Mouse (Mus musculus): Measurements from ENCODE around the gene Foxred1.

Foxred1 gene

DNA sequence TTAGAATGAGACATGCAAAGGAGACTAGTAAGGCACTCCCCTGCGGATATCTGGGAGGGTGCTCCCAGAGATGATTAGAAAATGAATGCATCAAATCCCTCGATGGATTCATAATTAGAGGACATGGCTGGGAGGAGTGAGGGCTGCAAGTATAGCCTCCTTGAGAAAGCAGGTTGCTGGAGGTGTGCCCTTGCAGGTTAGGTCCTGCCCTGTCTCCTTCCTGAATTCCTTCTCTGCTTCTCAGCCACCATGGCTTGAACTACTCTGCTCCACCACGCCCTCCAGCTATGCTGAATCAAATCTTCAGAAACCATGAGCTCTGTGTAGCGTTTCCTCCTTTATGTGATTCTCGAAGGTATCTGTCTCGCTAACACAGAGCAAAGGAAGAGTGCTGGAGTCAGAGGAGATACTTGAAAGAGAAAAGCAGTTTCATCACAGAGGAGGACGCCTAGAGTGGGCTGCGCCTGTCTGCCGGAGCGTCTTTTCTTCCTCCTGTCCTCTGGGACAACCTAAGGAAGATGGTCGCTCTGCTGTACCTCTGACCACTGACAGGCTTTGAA, 17.8 kb downstream of the Foxred1 start:
- DNase-seq (ENCODE audit: low spot score in 2 of 2), result peak in 1 of 2 experiments; percentile 21

DNA sequence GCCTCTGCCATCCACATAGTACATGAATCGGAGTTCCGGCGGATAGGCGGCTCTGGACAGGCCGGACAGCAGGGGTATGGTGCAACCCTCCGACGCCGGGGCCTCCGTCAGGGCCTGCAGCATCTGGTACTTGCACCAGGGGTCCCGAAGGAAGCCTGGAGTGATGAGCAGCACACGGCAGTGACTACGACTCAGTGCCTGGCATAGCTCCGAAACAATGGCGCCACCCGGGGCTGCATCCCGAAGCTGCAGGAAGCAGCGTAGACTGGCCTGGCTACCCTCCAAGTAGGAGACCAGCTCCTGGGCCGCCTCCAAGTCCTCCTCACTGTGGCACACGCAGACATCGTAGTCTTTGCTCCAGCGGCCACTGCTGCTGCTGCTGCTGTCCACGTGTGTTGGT, 22.2 kb downstream of the Foxred1 start:
- DNase-seq (ENCODE audit: low spot score in 2 of 2), result peak in 1 of 2 experiments; percentile 28

DNA sequence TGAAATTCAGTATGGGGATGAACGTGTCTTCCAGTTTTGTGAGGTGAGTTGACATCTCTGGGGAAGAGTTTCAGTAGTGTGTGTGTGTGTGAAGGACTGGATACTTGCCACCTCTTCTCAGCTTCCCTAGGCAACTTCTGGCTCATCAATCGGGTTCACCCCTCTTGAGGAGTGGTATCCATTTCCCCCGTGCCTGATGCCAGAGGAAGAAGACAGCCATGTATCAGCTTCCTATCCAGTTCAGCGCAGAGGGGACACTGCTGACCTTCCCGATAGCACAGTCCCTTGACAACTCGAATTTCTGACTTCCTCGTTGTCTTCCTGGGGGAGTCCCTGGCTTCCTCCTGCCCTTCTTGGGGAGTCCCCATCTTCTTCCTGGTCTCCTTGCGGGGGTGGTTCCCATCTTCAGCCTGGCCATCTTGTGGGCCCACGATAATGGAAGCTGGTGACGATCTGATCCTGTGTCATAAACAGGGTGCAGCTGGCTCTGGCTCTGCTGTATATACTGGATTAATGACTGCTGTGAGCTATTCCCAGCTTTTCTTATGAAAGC, 23.4 kb downstream of the Foxred1 start:
- DNase-seq (ENCODE audit: low spot score in 2 of 2), result no peak

DNA sequence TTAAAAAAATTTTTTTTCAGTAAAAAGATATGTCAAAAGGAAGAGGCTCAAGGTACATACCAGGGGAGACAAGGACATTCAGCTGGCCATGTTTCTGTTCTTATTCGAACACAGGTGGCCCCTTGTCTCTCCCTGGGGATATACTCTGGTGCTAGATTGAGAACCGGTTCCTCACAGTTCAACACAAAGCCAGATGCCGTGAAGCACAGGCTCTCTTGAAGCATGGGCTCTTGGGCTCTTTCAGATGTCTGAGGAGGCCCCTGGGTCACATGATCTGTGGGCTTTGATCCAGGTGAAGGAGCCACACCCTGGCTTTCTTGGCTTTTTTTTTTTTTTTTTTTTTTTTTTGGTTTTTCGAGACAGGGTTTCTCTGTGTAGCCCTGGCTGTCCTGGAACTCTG, 24.4 kb downstream of the Foxred1 start:
- no peak for DNase-seq (ENCODE audit: low spot score in 2 of 2)

DNA sequence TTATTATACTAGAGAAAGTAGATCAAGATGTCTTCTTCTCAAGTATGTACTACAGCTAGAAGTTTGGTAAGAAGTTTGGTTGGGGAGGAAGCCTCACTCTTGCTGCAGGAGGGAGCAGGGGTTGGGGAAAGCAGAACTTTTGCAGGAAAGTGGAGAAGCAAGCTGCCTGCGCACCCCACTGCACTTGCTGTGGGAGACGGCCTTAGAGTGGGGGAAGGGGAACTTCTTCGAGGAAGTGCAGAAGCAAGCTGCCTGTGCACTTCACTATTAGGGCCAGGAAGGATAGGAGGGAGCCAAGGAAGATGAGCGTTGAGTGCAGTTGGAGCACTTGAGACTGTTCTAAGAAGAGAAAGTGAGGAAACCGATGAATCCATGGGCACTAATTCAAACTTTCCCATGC, 27.5 kb downstream of the Foxred1 start:
- DNase-seq (ENCODE audit: low spot score in 2 of 2), result no peak

DNA sequence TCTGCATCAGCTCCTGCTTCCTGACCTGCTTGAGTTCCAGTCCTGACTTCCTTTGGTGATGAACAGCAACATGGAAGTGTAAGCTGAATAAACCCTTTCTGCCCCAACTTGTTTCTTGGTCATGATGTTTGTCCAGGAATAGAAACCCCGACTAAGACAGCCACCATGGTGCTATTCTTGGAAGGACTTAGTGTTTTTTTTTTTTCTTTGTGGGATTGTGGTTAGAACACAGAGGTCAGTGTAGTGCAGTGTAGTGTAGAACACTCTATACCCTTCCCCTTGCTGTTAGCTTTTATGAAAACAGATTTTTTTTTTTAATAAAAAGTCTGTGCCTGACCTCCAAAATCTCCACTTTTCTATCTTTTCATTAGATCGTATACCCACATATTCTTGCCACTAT, 28.0 kb downstream of the Foxred1 start:
- no peak for DNase-seq (ENCODE audit: low spot score in 2 of 2)

DNA sequence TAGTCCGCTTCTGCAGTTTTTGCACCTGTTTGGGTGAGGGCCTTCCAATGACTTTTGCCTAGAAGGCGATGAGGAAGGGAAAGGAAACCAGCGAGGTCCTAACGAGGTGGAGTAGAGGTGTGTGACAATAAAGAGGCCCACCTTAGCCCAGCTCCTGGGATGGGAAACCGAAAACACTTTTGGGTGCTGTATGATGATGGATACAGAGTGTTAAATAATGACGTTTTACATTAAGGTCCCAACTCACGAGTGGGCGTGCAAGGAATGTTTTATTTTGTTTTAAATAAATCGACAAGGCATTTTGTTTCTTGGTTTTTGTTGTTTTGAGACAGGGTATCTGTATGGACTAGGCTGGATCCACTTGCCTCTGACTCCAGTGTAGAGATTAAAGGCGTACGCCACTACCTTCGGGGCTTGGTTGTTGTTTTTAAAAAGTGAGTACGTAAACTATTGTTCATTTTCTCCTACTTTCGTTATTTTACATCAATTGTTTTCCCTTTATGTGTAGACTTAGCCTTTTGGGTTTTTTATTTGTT, 34.7 kb downstream of the Foxred1 start:
- no peak for DNase-seq (ENCODE audit: low spot score in 2 of 2)

DNA sequence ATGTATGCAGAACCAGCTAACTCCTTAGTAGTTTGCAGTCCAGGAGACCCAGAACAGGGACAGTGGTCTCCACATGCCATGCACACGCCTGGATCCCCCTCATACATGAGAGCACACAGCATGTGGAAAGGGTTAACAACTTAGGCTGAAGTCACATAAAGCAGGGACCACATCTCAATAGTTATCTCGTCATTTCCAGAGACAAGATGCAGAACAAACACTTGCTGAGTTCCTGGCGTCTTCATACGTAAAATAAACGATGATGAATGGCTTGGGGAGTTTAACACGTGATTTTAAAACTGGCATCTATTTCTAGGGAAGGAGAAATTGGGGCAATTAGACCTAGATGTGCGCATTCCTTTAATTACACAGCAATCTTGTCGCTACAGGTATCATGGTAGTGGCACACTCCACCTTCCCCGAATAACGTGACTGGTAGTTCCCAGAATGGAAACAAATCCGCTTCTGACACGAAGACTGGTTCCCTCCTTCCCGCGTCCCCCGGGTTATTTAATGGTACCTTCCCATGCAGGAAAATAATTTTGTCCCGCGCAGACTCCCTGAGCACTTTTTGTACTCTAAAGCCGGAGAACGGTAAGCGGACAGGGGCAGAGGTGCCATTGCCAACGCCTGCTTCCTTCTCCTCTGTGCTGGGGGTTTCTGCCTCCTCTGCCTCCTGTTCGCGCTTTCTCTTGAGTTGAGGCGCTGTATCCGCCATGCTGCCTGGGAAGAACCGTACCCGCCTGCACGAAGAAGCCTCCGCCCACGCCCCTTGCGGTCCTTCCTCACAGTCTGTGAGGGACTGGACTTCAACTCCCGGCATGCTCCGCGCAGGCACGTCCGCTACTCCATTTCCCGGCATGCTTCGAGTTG, 35.4 kb downstream of the Foxred1 start, which contains the start of gene Dcps:
Gene Dcps (minus strand): TSS at position 811 of the 873 bp plus-strand sequence.
- DNase-seq (ENCODE audit: low spot score in 2 of 2), result peak; percentile 91 to 93

DNA sequence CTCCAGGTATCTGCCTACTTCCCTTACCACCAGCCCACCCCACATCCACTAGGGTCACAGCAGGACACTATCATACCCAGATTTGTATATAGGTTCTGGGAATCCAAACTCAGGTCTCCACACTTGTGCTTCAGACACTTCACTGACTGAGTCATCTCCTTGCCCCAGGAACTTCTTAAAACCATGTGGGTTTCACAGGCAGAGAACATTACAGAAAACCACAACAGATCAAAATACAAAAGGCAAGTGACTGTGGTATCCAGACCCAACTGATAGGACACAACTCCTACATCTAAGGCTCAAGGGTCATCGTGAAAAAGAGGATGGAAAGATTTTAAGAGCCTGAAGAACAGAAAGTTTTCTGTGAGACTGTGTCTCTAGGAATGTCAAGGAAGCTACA, 37.5 kb downstream of the Foxred1 start:
- DNase-seq (ENCODE audit: low spot score in 2 of 2), result no peak

DNA sequence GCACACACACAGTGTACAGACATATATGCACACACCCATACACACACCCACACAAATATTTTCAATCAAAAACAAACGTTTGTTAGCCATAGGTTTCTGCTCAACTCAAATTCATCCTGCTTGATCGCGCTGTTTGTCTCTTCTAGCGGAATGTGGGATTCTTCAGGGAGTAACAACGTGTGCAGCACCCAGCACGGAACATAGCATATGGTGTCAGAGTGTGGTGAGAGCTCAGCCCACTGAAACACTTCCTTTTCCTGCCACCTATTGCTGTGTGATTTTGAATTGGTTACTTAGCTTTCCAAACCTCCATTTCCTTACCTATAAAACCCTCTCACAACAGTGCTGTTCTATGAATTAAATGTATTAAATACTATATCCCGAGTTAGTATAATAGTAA, 40.8 kb downstream of the Foxred1 start:
- DNase-seq (ENCODE audit: low spot score in 2 of 2), result no peak

DNA sequence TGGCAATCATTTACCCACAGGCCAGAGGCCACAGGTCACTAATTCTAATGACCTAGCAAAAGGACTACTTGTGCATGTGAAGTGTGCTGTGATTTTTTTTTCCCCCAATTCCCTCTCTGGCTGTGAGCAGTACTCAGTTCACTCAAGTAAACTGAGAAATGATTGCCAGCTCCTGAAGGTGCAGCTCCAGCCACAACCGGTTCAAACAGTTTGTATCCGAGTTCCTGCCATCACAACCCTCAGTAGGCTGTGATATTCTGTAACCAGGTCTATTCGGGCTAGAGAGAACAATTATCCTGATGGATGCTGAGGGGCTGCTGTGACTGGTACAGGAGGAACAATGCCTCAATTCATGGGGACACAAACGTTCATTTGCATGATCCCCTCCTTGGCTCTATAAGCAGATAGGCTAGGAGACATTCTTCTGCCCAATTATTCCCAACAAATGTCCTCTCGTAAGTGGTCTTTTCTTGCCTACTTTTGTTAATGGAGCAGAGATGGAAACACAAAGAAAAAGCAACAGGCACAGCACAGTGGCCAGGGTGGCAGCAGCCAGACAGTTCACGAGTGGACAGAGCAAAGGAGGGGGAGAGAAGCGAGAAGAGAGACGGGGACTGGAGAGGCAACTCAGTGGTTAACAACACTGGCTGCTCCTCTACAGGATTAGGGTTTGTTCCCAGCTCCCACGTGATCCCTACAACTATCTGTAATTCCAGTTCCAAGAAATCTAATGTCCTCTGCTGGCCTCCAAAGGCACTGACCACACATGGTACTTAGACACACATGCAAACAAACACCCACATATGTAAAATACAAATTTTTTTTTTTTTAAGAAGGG, 43.8 kb downstream of the Foxred1 start:
- no peak for DNase-seq (ENCODE audit: low spot score in 2 of 2)

DNA sequence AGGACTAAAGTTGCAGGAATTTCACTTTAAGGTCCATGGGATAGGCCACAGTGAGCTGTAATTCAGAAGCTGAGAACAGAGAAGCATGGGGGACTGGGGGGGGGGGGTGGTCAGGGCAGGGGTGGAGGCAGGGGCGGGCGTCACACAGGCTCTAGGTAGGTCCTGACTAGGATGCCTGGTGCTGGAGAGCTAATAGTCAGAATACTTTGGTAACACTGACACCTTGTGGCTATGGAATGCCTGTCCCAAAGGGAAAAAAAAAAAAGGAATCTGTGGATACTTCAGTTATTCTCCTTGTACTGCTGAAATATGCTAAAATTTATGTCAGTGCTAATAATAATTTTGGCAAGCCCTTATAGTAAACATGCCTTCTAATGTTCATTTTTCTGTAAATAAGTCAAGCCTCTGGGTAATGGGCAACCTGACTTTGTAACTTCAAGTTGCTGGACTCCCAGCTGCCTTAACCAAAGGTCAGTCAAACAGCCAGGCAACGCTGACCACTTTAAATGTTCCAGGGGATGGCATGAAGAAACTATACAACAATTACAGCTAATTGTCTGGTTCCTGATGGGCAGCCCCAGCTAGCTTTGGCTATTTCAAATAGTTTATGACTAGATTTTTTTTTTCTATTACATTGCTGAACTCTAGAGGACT, 44.6 kb downstream of the Foxred1 start:
- DNase-seq (ENCODE audit: low spot score in 2 of 2), result no peak

DNA sequence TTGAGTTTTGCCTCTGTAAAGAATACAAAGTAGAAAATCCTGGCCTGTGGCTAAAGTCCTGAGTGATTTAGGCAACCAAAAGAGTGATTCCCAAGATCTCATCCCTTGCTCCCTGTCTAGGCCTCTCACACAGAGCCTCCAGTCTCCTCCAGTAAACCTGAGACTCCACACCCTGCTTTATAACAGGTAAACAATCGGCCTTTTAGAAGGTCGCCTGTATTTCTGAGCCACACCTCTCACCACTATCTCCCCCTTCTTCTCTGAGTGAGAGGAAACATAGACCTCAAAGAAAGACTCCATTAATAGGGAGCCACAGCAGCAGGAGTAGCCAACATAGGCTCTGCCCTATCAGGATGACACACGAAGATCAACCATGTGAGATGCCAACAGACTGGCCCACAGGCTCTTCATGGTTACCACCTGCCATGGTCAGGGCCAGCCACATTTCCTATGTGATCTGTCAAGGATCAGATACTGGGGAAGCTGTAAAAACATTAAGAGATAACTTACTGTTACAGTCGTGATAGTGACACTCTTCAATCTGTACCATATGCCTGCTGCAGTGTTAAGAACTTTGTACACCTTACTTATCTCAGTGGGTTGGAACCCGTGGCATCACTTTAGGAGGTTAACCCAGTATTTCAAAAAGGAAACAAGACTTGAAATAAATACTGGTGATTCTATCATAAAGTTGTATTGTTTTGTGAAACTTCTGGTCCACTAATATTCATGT, 46.5 kb downstream of the Foxred1 start:
- no peak for DNase-seq (ENCODE audit: low spot score in 2 of 2)

DNA sequence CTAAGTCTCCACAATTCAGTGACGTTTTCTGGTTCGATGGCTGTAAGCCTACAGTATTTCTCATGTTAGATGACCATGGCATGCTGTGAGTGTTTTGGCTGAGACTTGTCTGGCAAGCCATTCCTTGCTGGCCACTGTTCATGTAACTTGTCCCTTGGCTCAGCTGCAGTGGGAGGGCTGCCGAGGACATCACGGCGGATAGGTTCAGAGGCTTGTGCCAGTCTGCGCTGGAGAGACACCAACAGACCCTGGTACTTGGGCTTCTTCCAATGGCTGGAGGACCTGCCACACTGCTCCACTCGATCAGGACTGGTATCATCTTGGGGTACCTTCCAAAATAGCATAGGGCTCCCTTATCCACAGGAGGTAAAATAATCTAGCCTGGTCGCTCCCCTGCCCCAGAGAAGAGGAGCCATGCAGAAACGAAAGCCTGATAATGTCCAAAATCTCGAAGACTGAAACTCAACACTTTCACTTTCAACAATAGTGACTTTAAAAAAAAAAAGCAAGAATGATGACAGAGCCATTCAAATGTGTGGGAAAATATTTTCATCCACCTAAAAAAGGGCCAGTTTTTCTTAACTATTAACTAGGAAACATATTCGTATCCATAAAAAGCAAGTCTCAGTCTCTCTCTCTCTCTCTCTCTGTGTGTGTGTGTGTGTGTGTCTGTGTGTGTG, 47.7 kb downstream of the Foxred1 start:
- peak in 1 of 2 experiments; percentile 65 for DNase-seq (ENCODE audit: low spot score in 2 of 2)

DNA sequence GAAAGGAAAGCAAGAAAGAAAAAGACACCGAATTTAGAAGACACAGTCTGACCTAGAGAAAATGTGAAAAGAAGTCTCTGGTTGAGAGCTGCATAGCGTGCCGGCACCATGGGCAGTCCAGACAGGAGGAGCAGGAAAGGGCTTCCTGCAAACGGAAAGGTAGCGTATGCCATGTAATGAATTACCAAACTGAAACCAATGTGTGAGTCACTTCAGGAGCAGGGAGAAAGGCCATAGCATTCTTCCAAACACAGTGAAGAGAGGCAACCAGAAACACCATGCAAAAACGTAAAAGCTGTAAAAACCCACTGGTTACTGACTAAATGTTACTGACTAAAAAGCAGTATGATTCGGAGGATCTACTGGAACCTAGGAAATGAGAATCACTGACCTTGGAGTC, 49.1 kb downstream of the Foxred1 start:
- no peak for DNase-seq (ENCODE audit: low spot score in 2 of 2)

DNA sequence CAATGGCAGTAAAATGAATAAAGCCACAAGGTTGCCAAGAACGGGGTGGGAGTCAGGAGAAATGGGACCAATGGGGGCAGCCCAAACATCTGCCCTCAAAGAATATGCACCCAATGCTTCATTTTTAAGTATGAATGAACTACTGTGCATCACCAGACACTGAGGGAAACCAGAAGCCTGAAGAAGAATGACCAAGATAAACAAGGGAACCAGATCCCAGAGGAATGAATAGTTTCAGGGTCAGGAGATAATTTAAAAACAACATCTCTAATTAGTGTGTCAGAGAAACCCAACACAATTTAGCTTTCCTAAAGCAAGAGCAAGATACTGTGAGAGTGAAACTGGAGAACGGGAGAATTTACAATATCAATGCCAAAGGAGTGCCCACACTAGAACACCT, 50.2 kb downstream of the Foxred1 start:
- DNase-seq (ENCODE audit: low spot score in 2 of 2), result no peak

DNA sequence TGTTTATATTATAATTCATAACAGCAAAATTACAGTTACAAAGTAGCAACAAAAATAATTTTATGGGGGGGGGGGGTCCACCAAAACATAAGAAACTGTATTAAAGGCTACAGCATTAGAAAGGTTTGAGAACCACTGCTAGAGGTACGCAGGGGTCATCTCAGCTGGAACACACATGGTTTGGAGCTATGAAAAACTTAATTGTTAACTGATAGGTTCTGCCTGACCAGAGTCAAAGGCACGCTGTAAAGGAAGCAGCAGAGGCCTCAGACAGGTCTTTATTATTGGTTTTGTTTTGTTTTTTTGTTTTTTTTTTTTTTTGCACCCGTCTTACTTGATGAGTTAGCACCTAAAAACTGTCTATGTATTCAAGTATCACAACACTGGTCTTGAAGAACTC, 52.4 kb downstream of the Foxred1 start:
- no peak for DNase-seq (ENCODE audit: low spot score in 2 of 2)

DNA sequence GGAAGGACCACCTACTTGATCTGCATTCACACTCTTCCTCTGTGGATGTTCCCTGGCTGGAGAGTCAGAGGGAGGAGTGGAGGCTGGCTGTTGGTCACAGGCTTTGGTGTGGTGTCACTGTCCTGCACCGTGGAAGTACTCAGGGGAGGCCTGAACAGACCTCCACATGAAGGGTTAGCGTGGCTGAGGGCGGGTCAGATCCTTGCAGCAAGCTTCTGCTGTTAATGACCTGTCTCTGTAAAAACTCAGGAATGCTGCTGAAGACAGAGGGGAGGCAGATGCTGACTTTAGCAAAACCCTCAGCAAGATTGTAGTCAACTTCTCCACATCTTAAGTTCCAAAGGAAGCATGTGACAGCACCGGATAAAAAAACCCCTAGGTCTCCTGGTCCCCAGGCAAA, 54.0 kb downstream of the Foxred1 start:
- no peak for DNase-seq (ENCODE audit: low spot score in 2 of 2)

DNA sequence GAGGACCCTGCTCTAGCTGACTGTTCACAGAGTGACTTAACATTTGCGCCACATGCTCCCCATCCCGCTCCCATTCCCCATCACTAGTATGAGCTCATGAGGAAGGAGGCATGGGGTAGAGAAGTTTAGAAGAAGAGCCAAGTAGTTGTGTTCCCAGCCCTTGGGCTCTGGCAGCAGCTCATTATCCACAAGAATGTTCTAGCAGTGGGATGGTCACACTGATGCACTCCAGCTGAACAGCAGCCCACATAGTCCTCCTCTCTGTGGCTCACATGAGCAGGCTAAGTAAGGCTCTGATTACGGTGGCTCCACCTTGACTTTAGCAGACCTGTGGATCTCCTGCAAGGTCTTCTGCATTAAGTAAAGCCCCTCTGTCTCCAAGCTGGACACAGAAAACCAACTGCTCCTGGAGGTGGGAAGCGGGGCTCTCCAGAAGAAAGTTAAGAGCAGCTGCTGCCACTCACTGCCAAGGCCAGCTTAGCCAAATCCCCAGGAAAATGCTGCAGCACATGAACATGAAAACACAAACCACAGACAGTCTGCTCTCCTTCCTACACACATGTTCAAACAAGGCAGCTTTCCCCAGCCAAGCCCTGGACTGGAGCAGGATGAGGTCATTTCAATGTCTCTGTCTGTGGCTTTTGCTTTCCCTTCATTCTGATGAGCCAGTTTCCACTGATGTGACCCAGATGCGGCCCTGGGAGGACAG, 54.7 kb downstream of the Foxred1 start:
- peak; percentile 16 to 26 for DNase-seq (ENCODE audit: low spot score in 2 of 2)
